Mouse (Mus musculus) ovary, adult 18-20 months (tissue): ENCODE data around the gene Prps2.
"Not testable (repeated sequence)": the region's sequence is repeated elsewhere in the genome, so short reads cannot be mapped to it uniquely, and the experiment has no call there.

Experiments
- DNase-seq: peaks from one replicate; pipeline ENCODE4 v3.0.0; 2022; ENCODE audit warnings: low spot score, mixed read lengths

Gene Prps2

GRCm38 (mm10) chrX:167323742-167324141 lies 58.8 kb downstream of the Prps2 start:
- DNase-seq: no peak

GRCm38 (mm10) chrX:167321233-167321806 lies 61.2 kb downstream of the Prps2 start:
- DNase-seq: no peak

GRCm38 (mm10) chrX:167318819-167319396 lies 63.6 kb downstream of the Prps2 start:
- no peak for DNase-seq

GRCm38 (mm10) chrX:167315766-167316165 lies 66.8 kb downstream of the Prps2 start:
- DNase-seq: no peak

GRCm38 (mm10) chrX:167315093-167315726 lies 67.3 kb downstream of the Prps2 start:
- no peak for DNase-seq

GRCm38 (mm10) chrX:167302061-167302460 lies 80.5 kb downstream of the Prps2 start:
- not testable (repeated sequence) for DNase-seq
